Mouse (Mus musculus) megakaryocyte, embryonic 14.5 days (primary cell): ENCODE data around the gene Ear6.

ENCODE experiments used
- FLI1 ChIP-seq: IDR thresholded peaks from 2 replicates; pipeline ENCODE4 v1.6.1; 2012; ENCODE audit warnings: low read length, inconsistent platforms, mixed read lengths
- GATA1 ChIP-seq: IDR thresholded peaks from 3 replicates; pipeline ENCODE4 v1.6.1; 2012; ENCODE audit warnings: mixed read lengths, low read length, inconsistent platforms, borderline replicate concordance

DNA sequence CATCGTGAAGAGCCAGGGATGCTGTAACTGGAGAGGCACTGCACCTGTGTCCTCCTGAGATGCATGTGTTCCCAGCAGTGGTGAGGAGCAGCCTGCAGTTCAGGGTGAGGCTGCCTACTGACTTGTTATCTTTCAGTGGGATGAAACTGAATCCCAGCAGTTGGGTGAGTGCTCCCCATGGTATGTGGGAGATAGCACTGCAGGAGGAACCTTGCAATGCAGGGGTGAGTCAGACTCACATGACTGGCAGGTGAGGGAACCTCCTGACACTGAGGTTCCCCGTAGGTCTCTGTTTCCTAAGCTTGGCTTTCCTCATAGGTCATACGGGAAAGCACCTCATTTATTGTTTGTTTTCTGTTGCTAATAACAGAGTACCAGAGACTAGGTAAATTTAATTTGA is 24.0 kb downstream of the Ear6 start:
- TF ChIP-seq GATA1 (no peak), FLI1 (no peak)
